Mouse (Mus musculus): ENCODE results near the gene Ramp2. TPM values are rescaled to one million over a fixed set of nuclear protein-coding genes. Genes with fewer than 3 reads are reported as not detected.

Ramp2 gene
- total RNA-seq (2017): not detected in 2 replicates

GRCm38 (mm10) chr11:101245855-101246701 lies at the start of gene Ramp2:
Ramp2 (plus strand) TSS chr11:101246028.
- ATAC-seq (ENCODE audit: extremely low read depth, insufficient number of reproducible peaks, low FRiP score, poor library complexity, severe bottlenecking): no peak

- ATAC-seq (ENCODE audit: extremely low read depth, insufficient number of reproducible peaks, low FRiP score, poor library complexity, severe bottlenecking): no peak
These were observed 49.7 kb upstream of the Ramp2 start for GRCm38 (mm10) chr11:101196175-101196574.

- ATAC-seq (ENCODE audit: extremely low read depth, insufficient number of reproducible peaks, low FRiP score, poor library complexity, severe bottlenecking): no peak
These were observed 46.3 kb upstream of the Ramp2 start for GRCm38 (mm10) chr11:101199555-101199954.

- ATAC-seq (ENCODE audit: extremely low read depth, insufficient number of reproducible peaks, low FRiP score, poor library complexity, severe bottlenecking): no peak
These were observed 44.8 kb upstream of the Ramp2 start for GRCm38 (mm10) chr11:101200986-101201385.

- peak; percentile 67; the same call in 1 of the 2 replicates for ATAC-seq (ENCODE audit: extremely low read depth, insufficient number of reproducible peaks, low FRiP score, poor library complexity, severe bottlenecking)
These were observed 33.9 kb upstream of the Ramp2 start for GRCm38 (mm10) chr11:101211970-101212369.

GRCm38 (mm10) chr11:101216936-101217335 lies 28.9 kb upstream of the Ramp2 start:
- ATAC-seq (ENCODE audit: extremely low read depth, insufficient number of reproducible peaks, low FRiP score, poor library complexity, severe bottlenecking): no peak

- no peak for ATAC-seq (ENCODE audit: extremely low read depth, insufficient number of reproducible peaks, low FRiP score, poor library complexity, severe bottlenecking)
These were observed 27.3 kb upstream of the Ramp2 start for GRCm38 (mm10) chr11:101218436-101219055.

GRCm38 (mm10) chr11:101220853-101221252 lies 25.0 kb upstream of the Ramp2 start:
- ATAC-seq (ENCODE audit: extremely low read depth, insufficient number of reproducible peaks, low FRiP score, poor library complexity, severe bottlenecking): no peak

- ATAC-seq (ENCODE audit: extremely low read depth, insufficient number of reproducible peaks, low FRiP score, poor library complexity, severe bottlenecking): no peak
These were observed 24.4 kb upstream of the Ramp2 start for GRCm38 (mm10) chr11:101221306-101221986.

- ATAC-seq (ENCODE audit: extremely low read depth, insufficient number of reproducible peaks, low FRiP score, poor library complexity, severe bottlenecking): no peak
These were observed 21.5 kb upstream of the Ramp2 start for GRCm38 (mm10) chr11:101224337-101224736.

GRCm38 (mm10) chr11:101225331-101226064 lies 20.3 kb upstream of the Ramp2 start:
- ATAC-seq (ENCODE audit: extremely low read depth, insufficient number of reproducible peaks, low FRiP score, poor library complexity, severe bottlenecking): no peak

GRCm38 (mm10) chr11:101226065-101226701 lies 19.6 kb upstream of the Ramp2 start, which contains the start of gene Ezh1:
Ezh1 (minus strand) TSS chr11:101226463.
- ATAC-seq (ENCODE audit: extremely low read depth, insufficient number of reproducible peaks, low FRiP score, poor library complexity, severe bottlenecking): peak; percentile 96

- ATAC-seq (ENCODE audit: extremely low read depth, insufficient number of reproducible peaks, low FRiP score, poor library complexity, severe bottlenecking): no peak
These were observed 16.4 kb upstream of the Ramp2 start for GRCm38 (mm10) chr11:101229361-101229900.

GRCm38 (mm10) chr11:101230061-101230511 lies 15.7 kb upstream of the Ramp2 start:
- no peak for ATAC-seq (ENCODE audit: extremely low read depth, insufficient number of reproducible peaks, low FRiP score, poor library complexity, severe bottlenecking)

- ATAC-seq (ENCODE audit: extremely low read depth, insufficient number of reproducible peaks, low FRiP score, poor library complexity, severe bottlenecking): no peak
These were observed 15.3 kb upstream of the Ramp2 start for GRCm38 (mm10) chr11:101230526-101230925.

GRCm38 (mm10) chr11:101230991-101231871 lies 14.6 kb upstream of the Ramp2 start:
- no peak for ATAC-seq (ENCODE audit: extremely low read depth, insufficient number of reproducible peaks, low FRiP score, poor library complexity, severe bottlenecking)

All from neutrophil, adult 5-6 weeks (primary cell).